Mouse (Mus musculus) hindbrain, embryonic 12.5 days (tissue): Measurements from ENCODE around the gene Nppa. TPM values are rescaled to one million over a fixed set of nuclear protein-coding genes. Genes with fewer than 3 reads are reported as not detected.
"Not testable (repeated sequence)": the region's sequence is repeated elsewhere in the genome, so short reads cannot be mapped to it uniquely, and the experiment has no call there.

Source experiments
- ATAC-seq: fragments of 200-750 bp; cut with Nextera tagmentation; 2 replicates; pipeline ENCODE4 v1.8.0; 2017; ENCODE audit warnings: moderate TSS enrichment; ENCODE audit not compliant: low FRiP score
- H3K27ac ChIP-seq: fragments of 300-500 bp; sonication (generic); 2 replicates; pipeline ENCODE4 v1.5.1; 2016; ENCODE audit warnings: mild to moderate bottlenecking
- H3K27me3 ChIP-seq: fragments of 300-500 bp; sonication (generic); 2 replicates; pipeline ENCODE4 v1.6.1; 2016; ENCODE audit warnings: mild to moderate bottlenecking
- H3K36me3 ChIP-seq: fragments of 300-500 bp; sonication (generic); 2 replicates; pipeline ENCODE4 v1.6.1; 2016; ENCODE audit warnings: mild to moderate bottlenecking
- H3K4me1 ChIP-seq: fragments of 300-500 bp; sonication (generic); 2 replicates; pipeline ENCODE4 v1.6.1; 2016
- H3K4me2 ChIP-seq: fragments of 300-500 bp; sonication (generic); replicated peaks from 2 replicates; pipeline ENCODE4 v1.6.1; 2016; ENCODE audit warnings: mild to moderate bottlenecking
- H3K4me3 ChIP-seq: fragments of 300-500 bp; sonication (generic); 2 replicates; pipeline ENCODE4 v1.5.1; 2016; ENCODE audit warnings: mild to moderate bottlenecking
- H3K9ac ChIP-seq: fragments of 300-500 bp; sonication (generic); 2 replicates; pipeline ENCODE4 v1.6.1; 2016; ENCODE audit warnings: mild to moderate bottlenecking, moderate library complexity
- H3K9me3 ChIP-seq: fragments of 300-500 bp; sonication (generic); replicated peaks from 2 replicates; pipeline ENCODE4 v1.6.1; 2016; ENCODE audit warnings: mild to moderate bottlenecking
- WGBS: fragments of 180-500 bp; shearing (Covaris S2); methylation state at CpG from one replicate; pipeline ENCODE4 v1.1.7; 2016; 5-methylcytosine and 5-hydroxymethylcytosine counted together
- polyA plus RNA-seq: library from polyadenylated mRNA; unstranded; fragments of >200 nt; fragmentation: Nextera tagmentation; extraction: Ambion mirVana; gene quantifications from 2 replicates; pipeline ENCODE4 v1.2.1, GENCODE M21; 2016

Gene Nppa
- polyA plus RNA-seq, 1 experiment from 2014 or later = 1.9 TPM

DNA sequence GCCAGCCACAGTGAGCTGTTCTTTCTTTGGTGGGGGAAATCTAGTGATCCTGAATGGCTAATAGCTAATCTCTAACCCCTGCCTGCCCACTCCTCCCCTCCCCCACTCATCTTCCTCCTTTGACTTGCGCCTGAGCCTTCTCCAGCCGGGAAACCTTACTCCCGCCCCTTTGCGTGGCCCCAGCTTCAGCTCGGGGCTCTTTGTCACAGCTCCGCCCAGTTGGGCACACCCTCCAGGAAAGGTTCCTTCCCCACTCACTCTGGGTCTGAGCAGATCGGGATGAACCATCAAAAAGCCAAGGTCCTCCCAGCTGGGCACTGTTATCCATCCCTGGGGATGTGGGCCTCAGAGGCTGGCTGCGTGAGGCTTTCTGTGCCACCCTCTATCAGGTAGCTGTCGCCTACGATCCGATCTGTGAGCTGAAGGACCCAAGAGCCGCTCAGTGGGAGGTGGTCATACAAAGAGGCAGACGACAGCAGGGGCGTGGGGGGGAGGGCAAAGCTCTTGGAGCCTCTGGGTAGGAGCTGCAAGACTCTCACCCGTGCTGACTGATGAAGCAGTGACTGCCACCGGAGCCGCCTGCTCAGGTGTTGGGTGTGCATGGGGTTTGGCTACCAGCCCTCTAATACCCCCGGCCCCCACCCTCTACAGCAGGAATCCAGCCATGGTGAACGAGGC, 40.5 kb downstream of the Nppa start:
- Histone ChIP-seq H3K36me3 (peaks cover 24% of the 10 kb centered on the region), H3K9ac (peak overlapping the region; percentile 73), H3K4me2 (peak overlapping the region; percentile 92), H3K27ac (peak overlapping the region; percentile 90), H3K9me3 (no peaks in the 10 kb centered on the region), H3K27me3 (no peaks in the 10 kb centered on the region), H3K4me3 (peak overlapping the region; percentile 47), H3K4me1 (peaks cover 49% of the 10 kb centered on the region)
- peak; percentile 62 for ATAC-seq
- WGBS = under 1% methylated on average over 19 of the region's 19 CpGs

DNA sequence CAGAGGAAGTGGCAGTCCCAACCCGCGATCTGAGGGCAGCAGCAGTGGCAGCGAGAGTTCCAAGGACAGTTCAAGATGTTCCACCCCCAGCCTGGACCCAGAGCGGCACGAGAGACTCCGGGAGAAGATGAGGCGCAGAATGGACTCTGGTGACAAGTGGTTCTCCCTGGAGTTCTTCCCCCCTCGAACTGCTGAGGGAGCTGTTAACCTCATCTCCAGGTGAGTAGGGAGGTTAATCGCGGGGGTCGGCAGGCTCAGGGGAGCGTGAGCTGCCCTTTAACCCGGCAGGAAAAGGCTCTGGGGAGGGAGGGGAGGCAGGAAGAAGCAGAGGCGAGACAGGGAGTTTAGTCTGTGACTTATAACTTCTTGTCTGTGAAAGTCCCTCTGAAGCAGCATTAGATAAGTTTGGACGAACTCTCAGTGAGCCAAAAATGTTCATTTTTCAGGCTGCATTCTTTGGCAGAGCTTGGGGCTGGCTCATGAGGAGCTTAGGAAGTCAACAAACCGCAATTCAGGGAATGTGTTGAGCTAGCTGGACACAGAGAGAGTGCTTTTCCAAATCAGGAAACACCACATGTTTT, 41.2 kb downstream of the Nppa start:
- H3K27ac ChIP-seq = peak overlapping the region; percentile 90
- no peaks in the 10 kb centered on the region for H3K27me3 ChIP-seq
- H3K4me1 ChIP-seq = peaks cover 52% of the 10 kb centered on the region
- WGBS = 3% methylated on average over 16 of the region's 16 CpGs
- peak overlapping the region; percentile 73 for H3K9ac ChIP-seq
- peaks cover 29% of the 10 kb centered on the region for H3K36me3 ChIP-seq
- H3K4me3 ChIP-seq = peak overlapping the region; percentile 47
- no peaks in the 10 kb centered on the region for H3K9me3 ChIP-seq
- H3K4me2 ChIP-seq = peak overlapping the region; percentile 92
- no peak for ATAC-seq

DNA sequence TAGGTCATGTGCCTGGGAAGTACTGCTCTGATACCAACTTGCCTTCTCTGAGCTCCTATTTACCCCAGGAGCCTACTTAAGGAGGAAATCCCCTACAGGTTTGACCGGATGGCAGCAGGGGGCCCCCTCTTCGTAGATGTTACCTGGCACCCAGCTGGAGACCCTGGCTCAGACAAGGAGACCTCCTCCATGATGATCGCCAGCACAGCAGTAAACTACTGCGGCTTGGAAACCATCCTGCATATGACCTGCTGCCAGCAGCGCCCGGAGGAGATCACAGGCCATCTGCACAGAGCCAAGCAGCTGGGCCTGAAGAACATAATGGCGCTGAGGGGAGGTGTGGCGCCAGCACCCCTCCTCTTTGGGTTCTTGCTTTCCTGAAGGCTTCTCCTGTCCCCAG, 42.8 kb downstream of the Nppa start:
- not testable (repeated sequence) for H3K4me2 ChIP-seq, H3K9me3 ChIP-seq, H3K27ac ChIP-seq, H3K9ac ChIP-seq, ATAC-seq, H3K27me3 ChIP-seq, H3K4me3 ChIP-seq
- WGBS = 86% methylated on average over 7 of the region's 8 CpGs
- Histone ChIP-seq H3K36me3 (peaks cover 41% of the 10 kb centered on the region), H3K4me1 (peaks cover 44% of the 10 kb centered on the region)

DNA sequence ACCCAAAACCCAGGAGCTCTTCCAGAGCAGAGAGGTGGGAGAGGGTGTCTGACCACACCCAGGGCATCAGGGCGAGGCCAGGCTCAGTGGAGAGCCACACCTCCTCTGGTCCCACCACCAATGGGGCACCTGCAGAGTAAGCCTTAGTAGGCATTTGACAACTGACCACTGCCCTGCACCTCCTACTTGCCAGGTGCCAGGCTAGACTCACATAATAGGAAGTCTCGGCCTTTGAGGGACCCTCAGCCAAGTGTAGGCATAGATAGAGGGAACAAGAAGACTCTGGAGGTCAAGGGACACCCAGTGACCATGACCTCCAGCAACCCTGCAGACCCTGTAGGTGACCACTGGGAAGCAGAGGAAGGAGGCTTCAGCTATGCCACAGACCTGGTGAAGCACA, 43.6 kb downstream of the Nppa start:
- no peaks in the 10 kb centered on the region for H3K9me3 ChIP-seq
- H3K4me2 ChIP-seq = no peak overlapping the region
- no peak overlapping the region for H3K27ac ChIP-seq
- ATAC-seq = no peak
- H3K4me3 ChIP-seq = no peak overlapping the region
- H3K27me3 ChIP-seq = no peaks in the 10 kb centered on the region
- H3K9ac ChIP-seq = no peak overlapping the region
- H3K4me1 ChIP-seq = peaks cover 43% of the 10 kb centered on the region
- 93% methylated on average over 2 of the region's 2 CpGs for WGBS
- H3K36me3 ChIP-seq = peaks cover 49% of the 10 kb centered on the region

DNA sequence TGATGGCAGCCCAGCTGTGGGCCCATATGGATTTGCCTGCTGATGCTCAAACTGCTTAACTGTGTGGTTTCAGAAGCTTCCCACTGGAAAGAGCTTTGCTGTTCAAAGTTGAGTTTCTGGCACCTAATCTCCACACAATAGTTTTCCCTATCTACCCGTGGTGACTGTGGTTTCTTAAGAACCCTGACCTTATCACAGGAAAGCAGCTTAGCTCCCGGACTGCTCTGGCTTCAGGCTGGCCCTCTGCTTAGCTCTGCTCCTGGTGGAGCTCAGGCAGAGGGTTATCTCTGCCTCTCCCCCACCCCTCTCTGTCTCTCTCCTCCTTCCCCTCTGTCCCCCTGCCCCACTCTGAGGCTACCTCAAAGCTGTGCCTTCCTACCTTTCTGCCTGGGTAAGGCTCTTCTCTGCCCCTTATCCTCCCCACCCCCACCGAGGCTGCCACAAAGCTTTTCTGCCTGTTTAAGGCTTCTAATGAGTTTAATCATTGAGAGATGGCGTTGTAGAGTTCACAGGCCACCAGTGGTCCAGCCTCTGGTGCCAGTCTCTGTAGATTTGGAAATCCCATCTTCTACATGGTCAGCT, 46.0 kb downstream of the Nppa start:
- H3K36me3 ChIP-seq = peaks cover 73% of the 10 kb centered on the region
- peak overlapping the region; percentile 17; the same call in 1 of the 2 replicates for H3K27ac ChIP-seq
- no peaks in the 10 kb centered on the region for H3K9me3 ChIP-seq
- no peak for ATAC-seq
- no peaks in the 10 kb centered on the region for H3K27me3 ChIP-seq
- H3K4me1 ChIP-seq = peaks cover 19% of the 10 kb centered on the region
- no peak overlapping the region for H3K9ac ChIP-seq
- no peak overlapping the region for H3K4me3 ChIP-seq
- WGBS = 78% methylated on average over 4 of the region's 4 CpGs
- H3K4me2 ChIP-seq = no peak overlapping the region

DNA sequence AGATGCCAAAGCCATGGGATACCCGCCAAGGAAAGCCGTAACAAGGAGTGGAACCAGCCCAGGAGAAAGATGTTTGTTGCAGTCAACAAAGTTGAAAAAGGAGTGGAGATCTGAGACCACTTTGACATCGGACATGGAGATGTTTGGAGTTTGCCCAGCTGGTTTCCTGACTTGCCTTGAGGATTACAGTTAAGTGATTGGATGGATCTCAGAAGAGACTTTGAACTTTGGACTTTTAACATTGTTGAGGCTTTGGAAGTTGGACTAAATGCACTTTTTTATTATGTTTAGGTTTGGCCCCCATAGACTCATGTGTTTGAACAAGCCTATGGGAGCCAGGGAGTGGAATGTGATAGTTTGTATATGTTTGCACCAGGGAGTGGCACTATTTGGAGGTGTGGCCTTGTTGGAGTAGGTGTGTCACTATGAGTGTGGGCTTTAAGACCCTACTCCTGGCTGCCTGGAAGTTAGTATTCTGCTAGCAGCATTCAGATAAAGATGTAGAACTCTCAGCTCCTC, 49.9 kb downstream of the Nppa start:
- H3K36me3 ChIP-seq = peaks cover 90% of the 10 kb centered on the region
- H3K27ac ChIP-seq, H3K4me1 ChIP-seq, H3K4me2 ChIP-seq, H3K9ac ChIP-seq, H3K27me3 ChIP-seq, H3K9me3 ChIP-seq, H3K4me3 ChIP-seq, ATAC-seq: not testable (repeated sequence)
- WGBS = 94% methylated on average over 3 of the region's 3 CpGs

DNA sequence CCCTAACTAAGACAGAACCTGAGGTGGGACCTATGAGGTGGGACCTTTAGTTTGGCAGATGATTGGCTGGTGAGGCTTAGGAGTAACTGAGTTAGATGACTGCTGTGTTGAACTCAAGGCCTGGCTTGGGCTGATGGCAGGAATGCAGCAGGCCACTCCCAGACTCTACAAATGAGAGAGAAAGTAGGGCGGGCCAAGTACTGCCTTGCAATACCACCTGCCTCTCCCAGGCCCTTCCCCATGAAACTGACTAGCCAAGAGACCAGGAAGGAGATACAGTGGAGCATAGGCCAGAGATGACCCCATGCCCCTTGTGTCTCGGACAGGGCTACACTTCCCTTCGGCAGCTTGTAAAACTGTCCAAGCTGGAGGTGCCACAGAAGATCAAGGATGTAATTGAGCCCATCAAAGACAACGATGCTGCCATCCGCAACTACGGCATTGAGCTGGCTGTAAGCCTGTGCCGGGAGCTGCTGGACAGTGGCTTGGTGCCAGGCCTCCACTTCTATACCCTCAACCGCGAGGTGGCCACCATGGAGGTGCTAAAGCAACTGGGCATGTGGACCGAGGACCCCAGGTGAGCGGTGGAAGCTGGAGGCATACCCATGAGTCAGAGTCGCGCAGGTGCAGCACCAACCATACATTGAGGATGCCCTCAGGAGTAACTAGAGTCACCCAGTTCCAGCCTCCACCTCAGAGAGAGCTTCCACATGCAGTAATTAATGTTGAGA, 50.7 kb downstream of the Nppa start:
- 96% methylated on average over 13 of the region's 13 CpGs for WGBS

More for the DNA sequence above, 50.7 kb downstream of the Nppa start:
- H3K9me3 ChIP-seq = no peaks in the 10 kb centered on the region
- peaks cover 94% of the 10 kb centered on the region for H3K36me3 ChIP-seq
- no peak overlapping the region for H3K4me2 ChIP-seq
- no peak overlapping the region for H3K4me3 ChIP-seq
- H3K4me1 ChIP-seq = 0 out of 2 replicates have a peak, but pooled peaks cover 3% of the 10 kb centered on the region
- no peak for ATAC-seq
- H3K27me3 ChIP-seq = no peaks in the 10 kb centered on the region
- H3K27ac ChIP-seq = no peak overlapping the region
- no peak overlapping the region for H3K9ac ChIP-seq

Other genes starting within 250 kb of the Nppa start
- gene Zfp984, start 190.9 kb upstream of the Nppa start, polyA plus RNA-seq = 6.6 TPM in 2 replicates
- gene Zfp933, start 152.4 kb upstream of the Nppa start, polyA plus RNA-seq = 5.9 and 6.3 TPM in 2 replicates
- 45.2 and 46.1 TPM in 2 replicates for gene Miip, start 131.9 kb upstream of the Nppa start, polyA plus RNA-seq
- gene Fv1, start 131.7 kb upstream of the Nppa start, polyA plus RNA-seq = 13.5 and 13.8 TPM in 2 replicates
- 69.7 and 73.1 TPM in 2 replicates for gene Mfn2, start 96.0 kb upstream of the Nppa start, polyA plus RNA-seq
- 41.7 and 46.3 TPM in 2 replicates for gene Plod1, start 64.0 kb upstream of the Nppa start, polyA plus RNA-seq
- gene 2510039O18Rik, start 59.8 kb upstream of the Nppa start, polyA plus RNA-seq = 26.7 and 27.7 TPM in 2 replicates
- 0.57 TPM in 1 of 2 replicates, not detected in the other for gene Nppb, start 14.9 kb upstream of the Nppa start, polyA plus RNA-seq
- 27.5 and 28.7 TPM in 2 replicates for gene Clcn6, start 38.1 kb downstream of the Nppa start, polyA plus RNA-seq
- 34.5 and 34.9 TPM in 2 replicates for gene Mthfr, start 38.4 kb downstream of the Nppa start, polyA plus RNA-seq
- gene Agtrap, start 87.3 kb downstream of the Nppa start, polyA plus RNA-seq = 10.3 and 11.9 TPM in 2 replicates
- 85.5 and 89.9 TPM in 2 replicates for gene Mad2l2, start 129.7 kb downstream of the Nppa start, polyA plus RNA-seq
- 11.6 and 12.8 TPM in 2 replicates for gene Draxin, start 130.0 kb downstream of the Nppa start, polyA plus RNA-seq
- gene Fbxo6, start 151.4 kb downstream of the Nppa start, polyA plus RNA-seq = 15.2 and 15.9 TPM in 2 replicates
- gene Fbxo44, start 159.8 kb downstream of the Nppa start, polyA plus RNA-seq = 77.6 and 80.6 TPM in 2 replicates
- 3.3 and 10.9 TPM in 2 replicates for gene Fbxo2, start 159.9 kb downstream of the Nppa start, polyA plus RNA-seq